Mouse (Mus musculus) heart, adult 18-20 months (tissue): ENCODE measurements around the gene Wbp4. TPM values are rescaled to one million over a fixed set of nuclear protein-coding genes. Genes with fewer than 3 reads are reported as not detected.
"Not testable (repeated sequence)": the region's sequence is repeated elsewhere in the genome, so short reads cannot be mapped to it uniquely, and the experiment has no call there.

Experiments used
- DNase-seq, 2 experiments: peaks; one replicate each; pipeline ENCODE4 v3.0.0; 2021 to 2022; ENCODE audit warnings: mixed read lengths in 1 of 2
- total RNA-seq, 2 experiments: library from RNA; stranded (reverse); gene quantifications; 2 replicates each; pipeline ENCODE4 v1.2.3; 2021

Gene Wbp4
- total RNA-seq, 2 experiments from 2014 or later, result 20.5 to 21.7 TPM

- DNase-seq, result no peak
Measured at GRCm38 (mm10) chr14:79507846-79508245, 26.5 kb upstream of the Wbp4 start.

DNA sequence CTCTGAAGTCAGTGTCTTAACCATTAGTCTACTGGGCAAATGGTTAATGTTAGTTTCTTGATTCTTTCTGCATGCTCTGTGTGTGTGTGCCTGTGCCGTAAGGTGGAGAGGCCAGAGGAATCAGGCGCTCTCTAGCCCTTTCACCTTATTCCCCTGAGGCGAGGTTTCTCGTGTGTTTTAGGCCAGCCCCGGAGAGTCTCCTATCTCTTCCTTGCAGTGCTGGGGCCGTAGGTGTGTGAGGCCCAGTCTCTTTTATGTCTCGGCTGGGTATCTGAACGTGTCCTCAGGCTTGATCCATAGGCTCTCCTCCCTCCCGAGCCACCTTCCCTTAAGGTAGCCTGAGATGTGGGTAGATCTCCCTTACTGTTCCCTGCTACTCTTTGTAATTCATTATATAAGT, 24.9 kb upstream of the Wbp4 start:
- DNase-seq, result no peak

GRCm38 (mm10) chr14:79504246-79505006, 23.1 kb upstream of the Wbp4 start:
- DNase-seq, result no peak

GRCm38 (mm10) chr14:79503371-79504075, 22.2 kb upstream of the Wbp4 start:
- DNase-seq, result peak; percentile 68 to 69

DNA sequence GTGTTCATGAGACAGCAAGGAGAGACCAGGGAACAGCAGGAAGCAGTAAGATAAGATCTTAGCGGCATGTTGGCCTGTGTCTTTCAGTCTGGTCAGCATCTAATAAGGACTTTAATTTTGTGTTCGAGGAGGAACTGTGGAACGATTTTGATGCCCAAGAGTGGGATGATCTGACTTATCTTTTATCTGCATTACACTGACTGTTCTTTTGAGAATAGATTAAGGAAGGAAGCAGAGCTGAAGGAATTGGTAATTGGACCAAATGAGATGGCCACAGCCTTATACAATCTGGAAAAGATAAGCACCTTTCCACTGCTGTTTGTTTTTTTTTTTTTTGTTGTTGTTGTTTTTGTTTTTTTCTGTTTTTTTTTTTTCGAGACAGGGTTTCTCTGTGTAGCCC, 19.4 kb upstream of the Wbp4 start:
- peak in 1 of 2 experiments; percentile 34 for DNase-seq

GRCm38 (mm10) chr14:79499326-79499725, 18.0 kb upstream of the Wbp4 start:
- DNase-seq, result no peak

DNA sequence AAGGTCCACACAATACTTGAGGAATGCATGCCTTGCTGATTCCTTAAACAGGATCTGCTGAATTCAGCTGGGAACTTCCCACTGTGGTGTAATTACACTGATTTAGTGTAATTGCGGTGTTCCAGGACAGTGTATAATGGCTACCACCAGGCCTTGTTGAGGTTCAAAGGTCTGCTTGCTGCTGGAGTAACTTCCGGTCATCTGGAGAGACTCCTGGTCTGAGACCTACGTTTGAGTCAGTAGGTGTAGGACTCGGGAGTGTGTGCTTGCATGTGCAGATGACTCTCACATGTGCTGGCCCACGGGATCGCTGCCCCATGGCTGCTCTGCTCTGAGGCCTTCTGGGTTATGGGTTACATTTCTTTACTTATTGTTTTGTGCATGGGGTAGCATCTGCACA, 13.0 kb upstream of the Wbp4 start:
- DNase-seq, result no peak

- DNase-seq, result no peak
Measured at GRCm38 (mm10) chr14:79490246-79490645, 8.9 kb upstream of the Wbp4 start.

DNA sequence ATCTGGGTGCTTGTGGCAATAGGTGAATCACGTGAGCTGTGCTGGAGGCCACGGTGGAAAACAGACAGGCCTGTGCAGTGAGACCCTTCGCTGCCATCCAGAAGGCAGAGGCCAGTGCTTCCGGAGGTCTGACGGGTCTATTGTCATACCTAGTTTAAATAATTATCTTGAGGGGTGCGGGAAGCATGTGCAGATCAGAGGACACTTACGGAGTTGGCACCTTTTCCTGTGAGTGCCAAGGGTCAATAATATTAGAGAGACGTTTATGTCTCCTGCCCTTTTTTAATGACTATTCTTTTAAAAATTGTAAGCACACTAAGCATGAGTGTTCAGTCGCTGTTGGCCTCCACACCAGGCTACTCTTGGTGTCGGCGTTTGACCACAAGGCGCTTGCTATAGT, 7.8 kb upstream of the Wbp4 start:
- no peak for DNase-seq

DNA sequence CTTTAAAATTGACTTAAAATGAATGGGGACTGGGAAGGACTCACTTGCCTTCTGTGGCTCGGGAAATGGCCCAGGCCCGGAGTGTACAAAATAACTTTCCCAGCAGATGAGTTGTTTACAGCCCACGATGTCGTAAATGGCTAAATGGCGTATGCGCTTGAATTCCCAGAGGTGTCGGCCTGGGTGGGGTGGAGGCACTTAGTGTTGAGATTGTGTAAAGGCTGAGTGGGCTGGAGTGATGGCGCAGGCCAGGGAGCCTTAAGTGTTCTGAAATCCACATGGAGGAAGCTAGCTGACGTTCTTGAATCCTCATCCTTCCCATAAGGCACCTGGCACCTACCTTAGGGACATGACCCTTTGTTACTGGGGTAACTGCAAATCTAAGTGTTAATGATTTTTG, 7.2 kb upstream of the Wbp4 start:
- DNase-seq, result peak; percentile 81 to 84

DNA sequence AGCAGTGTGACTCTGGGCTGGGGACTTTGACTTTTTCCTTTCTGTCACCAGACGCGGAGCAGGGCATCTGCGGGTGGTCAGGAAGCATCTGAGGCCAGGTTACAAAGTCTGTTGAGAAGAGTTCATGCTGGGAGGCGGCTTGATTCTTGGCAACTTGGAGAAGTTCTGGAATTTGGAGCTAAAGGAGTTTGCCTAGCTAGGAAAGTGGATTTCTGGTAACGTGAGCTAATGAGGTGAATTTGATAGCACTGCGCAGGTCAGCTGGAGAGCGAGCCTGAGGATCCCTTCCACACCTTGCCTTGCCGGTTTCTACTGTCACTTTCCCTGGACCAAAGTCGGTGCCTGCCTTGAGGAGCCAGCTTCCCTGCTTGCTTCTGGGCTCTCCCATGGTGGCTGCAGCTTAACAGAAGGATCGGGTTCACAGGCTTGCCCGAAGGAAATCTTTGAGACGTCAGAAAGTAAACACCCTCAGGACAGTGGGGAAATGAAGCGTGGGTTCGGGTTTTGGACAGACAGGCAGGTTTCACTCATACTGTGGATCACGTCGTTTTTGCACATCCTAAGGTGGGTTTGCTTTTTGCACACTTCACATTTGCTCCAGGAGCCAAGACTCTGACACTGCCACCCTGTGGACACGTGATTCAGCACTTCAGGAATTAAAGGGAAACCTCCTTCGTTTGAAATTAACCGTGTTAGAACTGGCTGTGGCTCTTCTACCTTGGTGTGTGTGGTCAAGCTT, 5.8 kb upstream of the Wbp4 start:
- DNase-seq, result peak; percentile 62 to 74

DNA sequence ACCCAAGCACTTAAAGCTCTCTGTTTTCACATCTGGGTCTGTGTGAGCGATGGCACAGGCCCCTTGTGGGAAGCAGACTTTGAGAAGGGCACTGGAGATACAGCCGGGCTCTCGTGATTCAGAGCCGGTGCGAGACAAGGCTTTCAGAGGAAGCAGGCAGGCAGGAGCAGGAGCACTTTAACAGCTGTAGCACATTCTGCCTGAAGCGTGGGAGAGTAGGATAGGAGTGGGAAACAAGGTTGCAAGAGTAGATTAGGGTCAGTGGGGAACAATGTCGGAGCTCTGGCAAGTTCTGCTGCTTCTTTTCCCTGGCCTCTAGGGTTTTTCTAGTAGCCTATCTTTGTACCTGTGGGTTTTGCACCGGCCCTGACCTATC, 5.3 kb upstream of the Wbp4 start:
- DNase-seq, result peak in 1 of 2 experiments; percentile 29

GRCm38 (mm10) chr14:79483611-79484120, 2.3 kb upstream of the Wbp4 start:
- no peak for DNase-seq

DNA sequence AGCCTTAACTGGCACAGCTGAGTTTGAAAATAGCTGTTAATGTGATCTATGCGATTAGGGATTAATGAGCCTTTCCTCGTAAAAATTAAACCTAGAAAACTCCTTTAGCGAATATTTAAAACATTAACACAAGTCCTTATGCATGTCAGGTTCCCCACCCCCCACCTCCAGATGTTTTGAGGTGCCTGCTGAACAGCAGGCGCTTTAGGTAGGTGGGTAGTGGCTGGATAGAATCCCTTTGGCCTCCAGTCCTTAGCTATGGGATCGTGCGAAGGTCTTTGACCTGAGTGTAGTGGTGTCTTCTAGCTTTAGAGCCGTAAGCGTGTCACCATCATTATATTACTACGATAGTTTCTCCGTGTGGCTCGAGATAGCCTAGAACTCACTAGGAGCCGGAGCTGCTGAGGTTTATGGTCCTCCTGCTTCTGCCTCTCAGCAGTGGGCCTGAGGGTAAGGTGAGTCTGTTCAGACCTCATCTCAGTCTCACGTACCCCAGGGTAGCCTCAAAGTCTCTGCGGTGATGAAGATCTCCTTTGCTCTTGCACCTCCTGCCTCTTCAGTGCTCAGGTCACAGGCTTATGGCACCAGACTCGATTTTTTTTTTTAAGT, 1.5 kb upstream of the Wbp4 start:
- peak in 1 of 2 experiments; percentile 49 for DNase-seq

GRCm38 (mm10) chr14:79482251-79482661, 936 bp upstream of the Wbp4 start:
- peak; percentile 71 to 75 for DNase-seq

GRCm38 (mm10) chr14:79480624-79481338, 539 bp downstream of the Wbp4 start, which contains the start of gene Elf1:
Gene Elf1, plus strand, starts transcription at chr14:79481194.
- peak; percentile 98 for DNase-seq

DNA sequence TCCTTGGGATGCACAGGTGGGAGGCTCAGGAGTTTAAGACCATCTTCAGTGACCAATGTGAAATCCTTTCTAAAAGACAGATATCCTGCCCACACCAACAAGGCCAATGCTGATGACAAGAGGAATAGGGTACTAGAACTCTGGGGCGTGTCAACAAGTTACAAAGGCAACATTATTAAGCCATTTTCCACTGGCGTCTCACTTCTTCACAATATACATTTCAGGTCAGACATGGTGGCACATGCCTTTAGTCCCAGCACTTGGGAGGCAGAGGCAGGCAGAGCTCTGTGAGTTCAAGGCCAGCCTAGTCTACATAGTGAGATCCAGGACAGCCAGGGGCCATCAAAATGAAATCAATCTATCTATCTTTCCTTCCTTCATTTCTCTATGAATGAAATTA, 7.9 kb downstream of the Wbp4 start:
- DNase-seq, result no peak

GRCm38 (mm10) chr14:79467621-79468020, 13.7 kb downstream of the Wbp4 start:
- peak; percentile 54 to 82 for DNase-seq

DNA sequence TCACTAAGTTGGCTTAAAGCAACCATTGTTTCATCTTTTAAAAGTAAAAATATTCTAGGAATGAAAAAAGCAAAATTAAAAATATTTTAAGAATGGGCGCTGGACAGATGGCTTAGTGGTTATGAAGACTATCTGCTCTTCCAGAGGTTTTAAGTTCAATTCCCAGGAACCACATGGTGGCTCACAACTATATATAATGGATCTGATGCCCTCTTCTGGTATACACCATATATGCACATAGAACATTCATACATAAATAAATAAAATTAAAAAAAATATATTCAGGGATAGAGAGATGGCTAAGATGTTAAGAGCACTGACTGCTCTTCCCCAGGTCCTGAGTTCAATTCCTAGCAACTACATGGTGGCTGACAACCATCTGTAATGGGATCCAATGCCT, 15.7 kb downstream of the Wbp4 start:
- no peak for DNase-seq

- DNase-seq, result no peak
Measured at GRCm38 (mm10) chr14:79460988-79461387, 20.3 kb downstream of the Wbp4 start.

GRCm38 (mm10) chr14:79460401-79460800, 20.9 kb downstream of the Wbp4 start:
- DNase-seq, result no peak

DNA sequence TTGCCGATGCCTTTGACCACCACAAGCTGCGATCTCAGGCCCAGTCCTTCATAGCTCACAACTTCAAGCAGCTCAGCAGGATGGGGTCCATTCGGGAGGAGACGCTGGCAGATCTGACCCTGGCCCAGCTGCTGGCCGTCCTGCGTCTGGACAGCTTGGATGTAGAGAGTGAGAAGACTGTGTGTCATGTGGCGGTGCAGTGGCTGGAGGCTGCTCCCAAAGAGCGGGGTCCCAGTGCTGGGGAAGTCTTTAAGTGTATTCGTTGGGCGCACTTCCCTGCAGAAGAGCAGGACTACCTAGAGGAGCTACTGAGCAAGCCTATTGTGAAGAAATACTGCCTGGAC, 28.8 kb downstream of the Wbp4 start:
- DNase-seq, result not testable (repeated sequence)
